Mouse (Mus musculus) embryonic facial prominence, embryonic 11.5 days (tissue): ENCODE data around the gene Eng. TPM values are rescaled to one million over a fixed set of nuclear protein-coding genes. Genes with fewer than 3 reads are reported as not detected.

Experiments used
- ATAC-seq: fragments of 200-750 bp; cut with Nextera tagmentation; replicated peaks from 2 replicates; pipeline ENCODE4 v1.8.0; 2017; ENCODE audit warnings: low read depth; ENCODE audit not compliant: insufficient number of reproducible peaks, low FRiP score, low TSS enrichment
- DNase-seq: peaks from one replicate; pipeline ENCODE4 v3.0.0-alpha.2; 2015; ENCODE audit warnings: low spot score
- H3K27ac ChIP-seq: fragments of 300-500 bp; sonication (generic); replicated peaks from 2 replicates; pipeline ENCODE4 v1.5.1; 2014; ENCODE audit warnings: mild to moderate bottlenecking, low read depth, low read length, control low read depth
- H3K27me3 ChIP-seq: fragments of 300-500 bp; sonication (generic); 2 replicates; pipeline ENCODE4 v1.6.1; 2014; ENCODE audit warnings: mild to moderate bottlenecking, low read length, moderate library complexity, mixed read lengths; ENCODE audit not compliant: control insufficient read depth, insufficient read depth
- H3K36me3 ChIP-seq: fragments of 300-500 bp; sonication (generic); replicated peaks from 2 replicates; pipeline ENCODE4 v1.6.1; 2014; ENCODE audit warnings: low read depth, mild to moderate bottlenecking, low read length, moderate library complexity, mixed read lengths; ENCODE audit not compliant: control insufficient read depth, insufficient read depth
- H3K4me1 ChIP-seq: fragments of 300-500 bp; sonication (generic); 2 replicates; pipeline ENCODE4 v1.6.1; 2014; ENCODE audit warnings: low read length, mixed read lengths; ENCODE audit not compliant: control insufficient read depth, insufficient read depth
- H3K4me2 ChIP-seq: fragments of 300-500 bp; sonication (generic); 2 replicates; pipeline ENCODE4 v1.6.1; 2014; ENCODE audit warnings: low read depth, mild to moderate bottlenecking, control low read depth, low read length, moderate library complexity
- H3K4me3 ChIP-seq: fragments of 300-500 bp; sonication (generic); 2 replicates; pipeline ENCODE4 v1.5.1; 2014; ENCODE audit warnings: low read depth, low read length, control low read depth
- H3K9ac ChIP-seq: fragments of 300-500 bp; sonication (generic); replicated peaks from 2 replicates; pipeline ENCODE4 v1.6.1; 2014; ENCODE audit warnings: mild to moderate bottlenecking, control low read depth, low read length
- H3K9me3 ChIP-seq: fragments of 300-500 bp; sonication (generic); replicated peaks from 2 replicates; pipeline ENCODE4 v1.6.1; 2016; ENCODE audit warnings: mild to moderate bottlenecking, low read length, inconsistent platforms, mixed read lengths; ENCODE audit not compliant: control insufficient read depth
- WGBS: fragments of 180-500 bp; shearing (Covaris S2); extraction: QIAGEN DNeasy Blood & Tissue Kit; methylation state at CpG from one replicate; pipeline ENCODE4 v1.1.7; 2014; 5-methylcytosine and 5-hydroxymethylcytosine counted together
- polyA plus RNA-seq: library from polyadenylated mRNA; unstranded; fragments of >200 nt; fragmentation: Nextera tagmentation; extraction: Ambion mirVana; gene quantifications from 2 replicates; pipeline ENCODE4 v1.2.1, GENCODE M21; 2014

Eng gene
- polyA plus RNA-seq, 1 experiment from 2014 or later, result 19.2 TPM

DNA sequence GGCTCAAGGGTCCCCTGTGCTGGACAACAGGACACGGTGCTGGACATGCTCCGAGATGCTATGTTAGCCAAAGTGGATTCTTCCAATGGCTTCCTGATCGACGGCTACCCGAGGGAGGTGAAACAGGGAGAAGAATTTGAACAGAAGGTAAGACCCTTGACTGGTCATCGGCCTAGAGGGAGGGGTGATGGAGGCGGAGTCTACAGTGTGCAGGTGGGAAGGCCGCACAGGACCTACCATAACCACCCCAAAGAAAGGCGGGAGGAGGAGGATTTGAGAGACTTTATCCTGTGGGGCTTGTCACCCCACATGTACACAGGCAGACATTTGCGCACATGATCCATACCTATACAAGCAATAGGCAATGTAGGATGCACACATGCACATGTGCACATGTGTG lies 15.3 kb upstream of the Eng start:
- 84% methylated on average over 10 of the region's 10 CpGs for WGBS
- ATAC-seq (no peak), DNase-seq (no peak)
- H3K36me3 ChIP-seq, result no peaks in the 10 kb centered on the region
- H3K4me1 ChIP-seq, result peaks cover 10% of the 10 kb centered on the region
- no peak overlapping the region for H3K4me3 ChIP-seq
- H3K27ac ChIP-seq, result no peak overlapping the region
- H3K9ac ChIP-seq, result no peak overlapping the region; the same call in 1 of the 2 replicates
- no peak overlapping the region for H3K4me2 ChIP-seq
- H3K27me3 ChIP-seq, result no peaks in the 10 kb centered on the region
- H3K9me3 ChIP-seq, result no peaks in the 10 kb centered on the region

GRCm38 (mm10) chr2:32631737-32632394 lies 14.5 kb upstream of the Eng start:
- WGBS, result 54% methylated on average over 7 of the region's 7 CpGs
- Histone ChIP-seq H3K4me2 (no peak overlapping the region), H3K36me3 (no peaks in the 10 kb centered on the region), H3K9me3 (no peaks in the 10 kb centered on the region), H3K27me3 (no peaks in the 10 kb centered on the region), H3K27ac (no peak overlapping the region), H3K4me1 (peaks cover 5% of the 10 kb centered on the region; the same call in 1 of the 2 replicates), H3K4me3 (no peak overlapping the region), H3K9ac (no peak overlapping the region)
- ATAC-seq (no peak), DNase-seq (peak; percentile 86)

- Histone ChIP-seq H3K9me3 (no peaks in the 10 kb centered on the region), H3K4me1 (peaks cover 5% of the 10 kb centered on the region; the same call in 1 of the 2 replicates), H3K27me3 (no peaks in the 10 kb centered on the region), H3K27ac (no peak overlapping the region), H3K4me3 (no peak overlapping the region), H3K9ac (no peak overlapping the region), H3K4me2 (no peak overlapping the region), H3K36me3 (no peaks in the 10 kb centered on the region)
- DNase-seq, result no peak
- WGBS, result 68% methylated on average over 5 of the region's 5 CpGs
- ATAC-seq, result no peak
Measured at GRCm38 (mm10) chr2:32633660-32634059, 12.7 kb upstream of the Eng start.

GRCm38 (mm10) chr2:32634277-32635105 lies 11.9 kb upstream of the Eng start:
- Histone ChIP-seq H3K36me3 (no peaks in the 10 kb centered on the region), H3K4me3 (no peak overlapping the region), H3K4me2 (no peak overlapping the region), H3K4me1 (peaks cover 3% of the 10 kb centered on the region; the same call in 1 of the 2 replicates), H3K9me3 (no peaks in the 10 kb centered on the region), H3K27me3 (no peaks in the 10 kb centered on the region), H3K27ac (no peak overlapping the region), H3K9ac (0 out of 2 replicates have a peak overlapping the region, but pooled peaks have one; percentile 6)
- DNase-seq (no peak), ATAC-seq (no peak)
- 86% methylated on average over 10 of the region's 10 CpGs for WGBS

GRCm38 (mm10) chr2:32636617-32637016 lies 9.8 kb upstream of the Eng start:
- WGBS, result 67% methylated on average over 7 of the region's 7 CpGs
- no peaks in the 10 kb centered on the region for H3K27me3 ChIP-seq
- H3K4me3 ChIP-seq, result no peak overlapping the region
- H3K27ac ChIP-seq, result no peak overlapping the region
- no peaks in the 10 kb centered on the region for H3K36me3 ChIP-seq
- no peak for ATAC-seq
- H3K4me1 ChIP-seq, result peaks cover 3% of the 10 kb centered on the region
- no peak overlapping the region for H3K4me2 ChIP-seq
- no peaks in the 10 kb centered on the region for H3K9me3 ChIP-seq
- no peak overlapping the region for H3K9ac ChIP-seq
- no peak for DNase-seq

- H3K4me2 ChIP-seq, result no peak overlapping the region
- no peaks in the 10 kb centered on the region for H3K36me3 ChIP-seq
- H3K27ac ChIP-seq, result 0 out of 2 replicates have a peak overlapping the region, but pooled peaks have one; percentile 9
- 0 out of 2 replicates have a peak, but pooled peaks have one; percentile 26 for ATAC-seq
- H3K9me3 ChIP-seq, result no peaks in the 10 kb centered on the region
- no peak for DNase-seq
- peak overlapping the region; percentile 34; the same call in 1 of the 2 replicates for H3K9ac ChIP-seq
- H3K4me3 ChIP-seq, result no peak overlapping the region
- WGBS, result 30% methylated on average over 11 of the region's 11 CpGs
- H3K27me3 ChIP-seq, result no peaks in the 10 kb centered on the region
- H3K4me1 ChIP-seq, result no peaks in the 10 kb centered on the region; the same call in 1 of the 2 replicates
Measured at GRCm38 (mm10) chr2:32637778-32638281, 8.6 kb upstream of the Eng start.

DNA sequence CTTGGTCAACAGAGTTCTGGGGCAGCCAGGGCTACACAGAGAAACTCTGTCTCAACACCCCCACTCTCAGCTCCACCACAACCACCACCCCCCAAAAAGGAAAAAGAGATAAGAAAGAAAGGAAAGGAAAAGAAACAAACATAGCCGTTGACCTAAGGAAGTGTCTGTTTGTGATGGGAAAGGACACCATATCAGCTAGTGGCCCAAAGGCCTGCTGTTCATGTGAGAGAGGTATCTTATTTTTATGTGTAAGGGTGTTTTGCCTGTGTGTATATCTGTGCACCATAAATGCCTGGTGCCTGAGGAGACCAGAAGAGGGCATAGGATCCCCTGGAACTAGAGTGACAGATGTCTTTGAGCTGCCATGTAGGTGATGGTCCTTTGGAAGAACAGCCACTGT lies 6.8 kb upstream of the Eng start:
- Histone ChIP-seq H3K9ac (no peak overlapping the region), H3K4me2 (no peak overlapping the region), H3K9me3 (no peaks in the 10 kb centered on the region), H3K27me3 (no peaks in the 10 kb centered on the region), H3K27ac (no peak overlapping the region), H3K36me3 (no peaks in the 10 kb centered on the region), H3K4me3 (no peak overlapping the region), H3K4me1 (no peaks in the 10 kb centered on the region; the same call in 1 of the 2 replicates)
- ATAC-seq, result no peak
- WGBS, result 91% methylated on average over 1 of the region's 1 CpGs
- DNase-seq, result no peak
